Mouse (Mus musculus) thymus, adult 2 months (tissue): ENCODE results near the gene Neb. TPM values are rescaled to one million over a fixed set of nuclear protein-coding genes. Genes with fewer than 3 reads are reported as not detected.

ENCODE experiments used
- DNase-seq: peaks from one replicate; pipeline ENCODE4 v3.0.0; 2021
- H3K27ac ChIP-seq: fragments of 200-500 bp; 2 replicates; pipeline ENCODE4 v1.5.1; 2012; ENCODE audit warnings: low read length, control low read depth; ENCODE audit not compliant: control insufficient read depth, insufficient read depth
- H3K27me3 ChIP-seq: fragments of 200-500 bp; 2 replicates; pipeline ENCODE4 v1.6.1; 2012; ENCODE audit warnings: mild to moderate bottlenecking, low read length, moderate library complexity, mixed read lengths; ENCODE audit not compliant: control insufficient read depth, insufficient read depth
- H3K36me3 ChIP-seq: fragments of 200-500 bp; 2 replicates; pipeline ENCODE4 v1.6.1; 2012; ENCODE audit warnings: mild to moderate bottlenecking, low read length, moderate library complexity; ENCODE audit not compliant: control insufficient read depth, insufficient read depth
- H3K4me1 ChIP-seq: fragments of 200-500 bp; replicated peaks from 2 replicates; pipeline ENCODE4 v1.6.1; 2012; ENCODE audit warnings: low read length; ENCODE audit not compliant: control insufficient read depth, insufficient read depth
- H3K4me3 ChIP-seq: fragments of 200-500 bp; 2 replicates; pipeline ENCODE4 v1.5.1; 2012; ENCODE audit warnings: mild to moderate bottlenecking, low read length, control low read depth, moderate library complexity; ENCODE audit not compliant: control insufficient read depth, insufficient read depth
- CTCF ChIP-seq: fragments of 200-500 bp; IDR thresholded peaks from 2 replicates; pipeline ENCODE4 v1.5.1; 2012; ENCODE audit warnings: mild to moderate bottlenecking, control low read depth, low read length, moderate library complexity, borderline replicate concordance; ENCODE audit not compliant: control insufficient read depth, poor library complexity, insufficient read depth; ENCODE audit errors: extremely low read depth
- POLR2A ChIP-seq: fragments of 200-500 bp; IDR thresholded peaks from 2 replicates; pipeline ENCODE4 v1.6.1; 2012; ENCODE audit warnings: mild to moderate bottlenecking, low read length, control low read depth, moderate library complexity; ENCODE audit not compliant: control insufficient read depth, poor library complexity, insufficient read depth; ENCODE audit errors: extremely low read depth
- WGBS: fragments of 180-500 bp; shearing (Covaris S2); methylation state at CpG from one replicate; pipeline ENCODE4 v1.1.7; 2018; 5-methylcytosine and 5-hydroxymethylcytosine counted together
- polyA plus RNA-seq: library from polyadenylated mRNA; depleted of rRNA; stranded (reverse); fragments of >200 nt; gene quantifications from 2 replicates; pipeline ENCODE4 v1.2.3, GENCODE M21; 2012

The Neb gene
- polyA plus RNA-seq, 1 experiment, result 0.85 TPM

GRCm38 (mm10) chr2:52224366-52224765 is 153.9 kb downstream of the Neb start:
- no peaks in the 10 kb centered on the region for H3K4me1 ChIP-seq
- H3K36me3 ChIP-seq, result no peaks in the 10 kb centered on the region
- H3K27me3 ChIP-seq, result no peaks in the 10 kb centered on the region
- TF ChIP-seq POLR2A (no peak), CTCF (no peak)
- WGBS, result 93% methylated on average over 5 of the region's 5 CpGs
- no peak for DNase-seq
- no peak overlapping the region for H3K4me3 ChIP-seq
- no peak overlapping the region for H3K27ac ChIP-seq

GRCm38 (mm10) chr2:52220074-52220473 is 158.2 kb downstream of the Neb start:
- 36% methylated on average over 8 of the region's 8 CpGs for WGBS

GRCm38 (mm10) chr2:52215945-52216344 is 162.3 kb downstream of the Neb start:
- Histone ChIP-seq H3K36me3 (no peaks in the 10 kb centered on the region), H3K27ac (no peak overlapping the region), H3K4me1 (no peaks in the 10 kb centered on the region), H3K4me3 (no peak overlapping the region), H3K27me3 (no peaks in the 10 kb centered on the region)
- no peak for DNase-seq
- no peak for TF ChIP-seq POLR2A
- TF ChIP-seq CTCF, result no peak
- whole genome bisulfite sequencing, result 96% methylated on average over 8 of the region's 8 CpGs

More at GRCm38 (mm10) chr2:52220074-52220473, 158.2 kb downstream of the Neb start:
- H3K4me1 ChIP-seq, result no peaks in the 10 kb centered on the region
- H3K27me3 ChIP-seq, result no peaks in the 10 kb centered on the region
- H3K27ac ChIP-seq, result no peak overlapping the region
- DNase-seq, result peak; percentile 28
- no peak for TF ChIP-seq POLR2A
- no peak for TF ChIP-seq CTCF
- no peak overlapping the region for H3K4me3 ChIP-seq
- H3K36me3 ChIP-seq, result no peaks in the 10 kb centered on the region

- no peaks in the 10 kb centered on the region for H3K27me3 ChIP-seq
- no peak for TF ChIP-seq POLR2A
- no peak for TF ChIP-seq CTCF
- 97% methylated on average over 11 of the region's 11 CpGs for WGBS
- H3K36me3 ChIP-seq, result no peaks in the 10 kb centered on the region
- no peak overlapping the region for H3K4me3 ChIP-seq
- no peaks in the 10 kb centered on the region for H3K4me1 ChIP-seq
- DNase-seq, result no peak
- H3K27ac ChIP-seq, result no peak overlapping the region
Observed at GRCm38 (mm10) chr2:52212561-52212961, 165.7 kb downstream of the Neb start.

GRCm38 (mm10) chr2:52211358-52211899 is 166.8 kb downstream of the Neb start:
- WGBS, result 88% methylated on average over 5 of the region's 5 CpGs
- H3K36me3 ChIP-seq, result no peaks in the 10 kb centered on the region
- H3K27ac ChIP-seq, result no peak overlapping the region
- no peaks in the 10 kb centered on the region for H3K27me3 ChIP-seq
- no peaks in the 10 kb centered on the region for H3K4me1 ChIP-seq
- no peak overlapping the region for H3K4me3 ChIP-seq
- no peak for DNase-seq
- TF ChIP-seq CTCF (no peak), POLR2A (no peak)

GRCm38 (mm10) chr2:52210685-52211084 is 167.6 kb downstream of the Neb start:
- Histone ChIP-seq H3K27ac (no peak overlapping the region), H3K36me3 (no peaks in the 10 kb centered on the region), H3K4me1 (no peaks in the 10 kb centered on the region), H3K4me3 (no peak overlapping the region), H3K27me3 (no peaks in the 10 kb centered on the region)
- TF ChIP-seq CTCF (no peak), POLR2A (no peak)
- no peak for DNase-seq
- 94% methylated on average over 7 of the region's 7 CpGs for WGBS

GRCm38 (mm10) chr2:52204992-52205391 is 173.3 kb downstream of the Neb start:
- Histone ChIP-seq H3K4me3 (no peak overlapping the region), H3K4me1 (no peaks in the 10 kb centered on the region), H3K27me3 (no peaks in the 10 kb centered on the region), H3K27ac (no peak overlapping the region), H3K36me3 (no peaks in the 10 kb centered on the region)
- WGBS, result 72% methylated on average over 4 of the region's 4 CpGs
- DNase-seq, result no peak
- TF ChIP-seq POLR2A, result no peak
- no peak for TF ChIP-seq CTCF
